Mouse (Mus musculus): ENCODE measurements around the gene Ivns1abp.

GRCm38 (mm10) chr1:151352911-151353310 is 8.6 kb downstream of the Ivns1abp start:
- TF ChIP-seq POLR2A (IDR thresholded peaks at IDR 0.05; ENCODE audit: low read depth, low read length) (no peak), CTCF (IDR thresholded peaks at IDR 0.05; ENCODE audit: borderline replicate concordance, insufficient read depth, low read length) (no peak)

All from embryonic fibroblast, embryonic 13.5 days (primary cell).